Mouse (Mus musculus): Measurements from ENCODE around the gene Nolc1.
A peak's percentile ranks its signal among the peaks of the same experiment; 100 is the strongest.

The Nolc1 gene

DNA sequence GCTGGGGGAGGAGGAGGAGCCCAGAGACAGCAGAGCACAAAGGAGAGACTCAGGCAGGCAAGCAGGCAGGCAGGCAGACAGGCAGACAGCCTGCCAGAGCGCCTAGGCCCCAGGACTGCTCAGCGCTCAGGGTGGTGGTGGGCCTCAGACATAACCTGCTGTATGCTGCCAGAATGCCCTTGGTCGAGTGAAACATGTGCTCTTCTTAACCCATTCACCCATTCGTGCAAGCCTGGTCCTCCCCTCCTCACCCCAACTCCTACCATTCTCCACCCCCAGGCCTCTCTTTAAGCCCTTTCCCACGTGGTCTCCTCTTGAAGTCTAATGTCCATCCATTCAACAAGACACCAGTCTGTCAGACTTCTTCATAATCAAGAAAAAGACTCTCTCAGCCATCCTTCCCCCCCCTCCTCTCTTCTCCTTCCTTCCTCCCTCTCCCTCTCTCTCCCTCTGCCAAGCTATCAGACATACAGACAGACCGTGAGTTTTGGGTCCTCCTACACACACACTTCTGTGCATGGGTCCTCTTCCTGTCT, 33.1 kb upstream of the Nolc1 start:
- DNase-seq: no peak

GRCm38 (mm10) chr19:46043380-46043779, 32.3 kb upstream of the Nolc1 start:
- no peak for DNase-seq

- peak; percentile 71 for DNase-seq
Measured at GRCm38 (mm10) chr19:46044271-46044992, 31.2 kb upstream of the Nolc1 start, which contains the start of gene Pprc1. Gene Pprc1 (plus strand): TSS chr19:46044886.

DNA sequence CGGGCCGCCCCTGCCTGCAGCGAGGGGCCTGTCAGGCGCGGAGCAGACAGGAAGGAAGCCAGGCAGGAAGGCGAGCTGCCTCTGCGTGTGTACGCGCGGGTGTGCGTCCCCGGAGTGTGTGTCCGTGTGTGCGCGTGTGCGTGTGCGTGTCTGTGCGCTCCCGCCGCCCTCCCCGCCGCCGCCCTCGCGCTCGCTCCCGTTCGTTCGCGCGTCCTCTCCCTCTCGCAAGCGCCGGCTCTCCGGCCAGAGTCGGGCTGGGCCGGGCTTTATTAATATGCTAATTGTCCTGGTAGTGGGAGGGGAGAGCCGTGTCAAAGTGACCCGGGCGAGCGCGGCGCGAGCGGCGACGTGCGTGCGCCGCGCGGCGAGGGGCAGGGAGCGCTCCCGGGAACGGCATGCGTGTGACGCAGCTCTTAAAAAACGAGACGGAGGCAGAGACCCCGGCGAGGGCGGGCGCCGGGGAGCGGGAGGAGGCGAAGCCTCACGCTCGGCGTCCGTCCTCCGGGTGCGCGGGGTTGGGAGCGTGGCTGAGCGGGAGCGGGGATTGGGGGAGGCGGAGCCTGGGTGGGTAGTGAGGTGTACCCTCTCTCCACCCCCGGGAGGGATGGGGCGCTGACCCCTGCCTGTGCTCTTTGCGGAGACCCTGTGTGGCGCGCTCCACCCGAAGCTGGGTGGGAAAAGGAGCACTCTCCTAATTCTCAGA, 30.5 kb upstream of the Nolc1 start, which contains the start of gene Ldb1:
Gene Ldb1 (minus strand): TSS at position 222 of the 703 bp plus-strand sequence.
- peak; percentile 91 for DNase-seq

DNA sequence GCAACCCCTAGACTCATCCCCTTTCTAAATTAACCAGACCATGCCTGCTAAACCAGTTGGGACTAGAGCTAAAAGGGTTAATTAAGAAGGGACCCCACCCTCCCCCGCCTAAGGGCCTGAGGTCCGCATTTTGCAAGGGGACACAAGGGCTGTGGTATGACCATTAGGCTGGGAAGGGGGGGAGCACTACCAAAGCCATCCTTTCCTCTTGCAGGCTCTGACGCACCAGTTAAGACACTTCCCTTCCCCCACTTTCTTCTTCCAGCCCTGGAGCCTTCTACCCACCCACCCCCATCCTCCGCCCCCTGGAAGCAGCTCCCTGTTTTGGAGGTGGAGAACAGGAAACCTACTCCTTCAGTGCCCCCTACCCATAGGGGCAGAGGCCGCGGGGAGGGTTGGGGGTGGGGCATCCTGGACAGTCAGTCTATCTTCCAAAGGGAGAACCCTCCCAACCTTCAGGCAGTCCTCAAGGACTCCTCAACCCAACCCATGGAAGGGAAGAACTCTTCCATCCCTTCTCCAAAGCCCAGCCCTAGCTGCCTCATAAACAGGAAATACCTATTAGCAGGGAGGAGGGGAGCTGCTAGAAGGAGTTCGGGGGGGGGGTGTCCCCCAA, 29.9 kb upstream of the Nolc1 start:
- DNase-seq: peak; percentile 74

GRCm38 (mm10) chr19:46046621-46047025, 29.0 kb upstream of the Nolc1 start:
- DNase-seq: no peak

GRCm38 (mm10) chr19:46047426-46047825, 28.2 kb upstream of the Nolc1 start:
- no peak for DNase-seq

GRCm38 (mm10) chr19:46049129-46049528, 26.5 kb upstream of the Nolc1 start:
- DNase-seq: no peak

DNA sequence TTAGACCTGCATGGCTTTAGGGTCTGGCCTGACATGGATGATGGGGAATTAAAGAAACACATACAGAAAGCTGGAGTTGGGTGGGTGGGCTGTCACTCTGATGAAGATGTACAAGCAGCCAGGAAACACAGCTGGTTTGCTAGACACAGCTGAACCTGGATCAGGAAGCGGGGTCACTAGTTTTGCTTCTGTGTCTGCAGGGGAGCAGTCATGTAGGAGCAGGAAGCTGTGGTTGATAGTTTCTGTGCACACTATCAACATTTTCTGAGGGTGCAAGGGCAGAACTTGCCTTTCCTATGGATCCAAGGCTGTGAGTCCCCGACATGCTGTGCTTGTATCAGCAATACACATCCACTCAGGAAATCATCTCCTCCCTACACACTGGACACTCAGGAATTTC, 25.2 kb upstream of the Nolc1 start:
- no peak for DNase-seq

GRCm38 (mm10) chr19:46055752-46056387, 19.8 kb upstream of the Nolc1 start:
- DNase-seq: no peak

DNA sequence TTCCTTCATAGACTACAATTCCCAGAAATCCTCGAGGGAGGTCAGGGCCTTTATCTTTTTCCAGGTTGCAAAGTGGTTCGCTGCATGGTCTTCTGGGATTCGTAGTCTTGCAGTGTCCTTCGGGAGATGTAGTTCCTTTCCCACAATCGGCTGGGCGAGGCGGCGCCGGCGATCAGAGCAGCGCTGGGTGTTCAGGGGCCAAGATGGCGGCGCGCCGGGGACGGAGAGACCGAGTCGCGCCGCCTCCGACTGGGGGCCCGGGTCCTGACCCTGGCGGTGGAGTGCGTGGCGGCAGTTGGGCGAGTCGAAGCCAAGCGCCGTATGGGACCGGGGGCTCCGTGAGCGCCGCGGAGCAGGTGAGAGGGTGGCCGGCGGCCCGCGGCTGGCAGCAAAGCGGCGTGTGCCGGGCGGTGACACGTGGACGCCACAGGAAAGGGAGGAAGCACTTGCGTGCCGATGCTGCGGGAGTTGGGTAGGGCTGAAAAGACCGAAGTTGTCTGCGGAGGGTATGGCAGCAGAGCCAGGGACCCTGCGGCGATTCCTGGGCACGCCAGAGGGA, 19.2 kb upstream of the Nolc1 start:
- peak; percentile 97 for DNase-seq

- DNase-seq: peak; percentile 85
Measured at GRCm38 (mm10) chr19:46056947-46057607, 18.6 kb upstream of the Nolc1 start.

DNA sequence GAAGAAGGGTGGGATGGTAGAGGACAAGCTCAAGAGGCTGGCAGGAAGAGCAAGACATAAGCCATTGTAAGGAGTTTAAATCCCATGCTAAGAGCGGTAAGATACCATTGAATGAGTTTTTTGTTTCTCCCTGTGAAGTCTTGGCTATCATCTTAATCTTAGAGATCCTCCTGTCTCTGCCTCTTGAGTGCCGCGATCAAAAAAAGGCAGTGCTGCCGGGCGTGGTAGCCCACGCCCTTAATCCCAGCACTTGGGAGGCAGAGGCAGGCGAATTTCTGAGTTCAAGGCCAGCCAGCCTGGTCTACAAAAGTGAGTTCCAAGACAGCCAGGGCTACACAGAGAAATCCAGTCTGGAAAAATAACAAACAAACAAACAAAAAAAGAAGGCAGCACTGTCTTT, 17.2 kb upstream of the Nolc1 start:
- DNase-seq: no peak

DNA sequence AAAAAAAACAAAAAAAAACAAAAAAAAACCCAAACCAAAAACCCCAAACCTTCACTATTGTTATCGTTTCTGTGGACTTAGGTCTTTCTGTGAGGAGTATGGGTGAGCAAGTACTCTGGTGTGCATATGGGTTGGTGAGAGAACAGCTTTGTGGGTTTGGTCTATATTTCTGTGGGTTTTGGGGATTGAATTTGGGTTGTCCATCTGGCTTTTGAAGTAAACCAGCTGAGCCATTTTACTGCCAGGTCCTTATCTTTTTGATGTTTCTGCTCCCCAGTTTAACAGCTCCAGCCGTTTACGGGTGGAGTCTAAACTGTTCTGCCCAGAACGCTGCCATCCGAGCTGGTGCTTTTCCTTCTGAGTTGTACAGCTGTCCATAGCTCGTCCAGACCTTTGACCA, 14.8 kb upstream of the Nolc1 start:
- no peak for DNase-seq

GRCm38 (mm10) chr19:46068054-46068453, 7.6 kb upstream of the Nolc1 start:
- no peak for DNase-seq

GRCm38 (mm10) chr19:46073285-46073684, 2.4 kb upstream of the Nolc1 start:
- DNase-seq: no peak

DNA sequence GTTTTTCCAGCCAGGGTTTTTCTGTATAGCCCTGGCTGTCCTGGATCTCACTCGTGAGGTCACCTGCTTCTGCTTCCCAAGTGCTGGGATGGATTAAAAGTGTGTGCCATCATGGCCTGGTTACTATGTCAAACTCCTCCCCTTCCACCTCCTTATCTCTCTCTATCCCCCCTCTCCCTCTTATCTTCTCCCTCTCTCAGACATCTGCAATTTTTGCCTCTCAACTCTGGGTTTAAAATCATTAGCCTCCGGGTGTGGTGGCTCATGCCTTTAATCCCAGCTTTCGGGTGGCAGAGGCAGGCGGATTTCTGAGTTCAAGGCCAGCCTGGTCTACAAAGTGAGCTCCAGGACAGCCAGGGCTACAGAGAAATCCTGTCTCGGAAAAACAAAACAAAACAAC, 1.4 kb upstream of the Nolc1 start:
- DNase-seq: no peak

GRCm38 (mm10) chr19:46078535-46078934, 2.9 kb downstream of the Nolc1 start:
- no peak for DNase-seq

DNA sequence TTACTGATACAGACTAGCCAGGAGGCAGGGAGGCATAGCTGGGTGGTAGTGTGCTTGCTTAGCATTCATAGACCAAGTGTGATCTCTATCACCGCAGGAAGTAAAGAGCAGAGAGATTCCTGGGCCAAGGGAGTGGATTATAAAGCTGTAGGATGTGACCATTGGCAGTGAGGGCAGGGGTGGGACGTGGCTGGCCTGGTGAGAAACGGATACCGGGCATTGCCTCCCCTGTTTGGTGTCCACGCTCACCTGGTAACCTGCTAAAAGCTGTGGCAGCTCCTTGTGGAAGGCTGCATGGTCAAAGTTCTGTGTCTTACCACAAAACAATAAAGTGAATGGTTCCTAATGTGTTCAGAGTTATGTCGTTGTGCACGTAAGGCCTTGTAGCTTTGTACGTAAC, 9.5 kb downstream of the Nolc1 start:
- no peak for DNase-seq

DNA sequence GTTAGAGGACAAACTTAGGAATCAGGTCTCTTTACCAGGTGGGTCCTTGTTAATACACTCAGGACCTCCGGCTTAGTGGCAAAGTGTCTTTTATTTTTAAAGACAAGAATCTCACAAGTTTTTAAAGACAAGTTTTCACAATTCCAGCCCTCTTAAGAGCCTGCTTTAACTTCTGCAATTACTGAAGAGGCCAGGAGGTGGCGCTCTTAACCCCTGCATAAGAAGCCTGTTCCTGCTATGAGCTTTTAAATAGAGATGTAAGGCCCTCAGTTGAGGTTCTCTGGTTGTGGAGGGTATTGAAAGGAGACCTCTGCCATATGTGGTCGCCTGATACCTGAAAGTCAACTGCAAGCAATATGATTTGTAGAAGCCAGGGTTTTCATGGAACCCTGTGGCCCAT, 10.7 kb downstream of the Nolc1 start:
- peak; percentile 62 for DNase-seq

- DNase-seq: no peak
Measured at GRCm38 (mm10) chr19:46087871-46088270, 12.2 kb downstream of the Nolc1 start.

- no peak for DNase-seq
Measured at GRCm38 (mm10) chr19:46091641-46092040, 16.0 kb downstream of the Nolc1 start.

All from kidney, adult 9 months (tissue).